Mouse (Mus musculus) bone marrow macrophage, adult 2 months (primary cell): Measurements from ENCODE around the gene Slc50a1.

Experiments
- CTCF ChIP-seq: IDR thresholded peaks from 2 replicates; pipeline ENCODE4 v1.5.1; 2012; ENCODE audit warnings: low read depth, mild to moderate bottlenecking, low read length, moderate library complexity
- POLR2A ChIP-seq: IDR thresholded peaks from 2 replicates; pipeline ENCODE4 v1.6.1; 2012; ENCODE audit warnings: mild to moderate bottlenecking, low read depth, low read length, borderline replicate concordance

- TF ChIP-seq POLR2A (no peak), CTCF (no peak)
Measured at GRCm38 (mm10) chr3:89270051-89270755, at the start of gene Slc50a1.
